Mouse (Mus musculus) left cerebral cortex, postnatal 4 days (tissue): ENCODE data around the gene Gm49340. TPM values are rescaled to one million over a fixed set of nuclear protein-coding genes. Genes with fewer than 3 reads are reported as not detected.
"Not testable (repeated sequence)": the region's sequence is repeated elsewhere in the genome, so short reads cannot be mapped to it uniquely, and the experiment has no call there.

Experiments used
- DNase-seq: peaks from one replicate; pipeline ENCODE4 v3.0.0-alpha.2; 2022
- intact Hi-C: fragments of 180-260 bp; cut with DNase I; formaldehyde crosslinking; loops from one replicate; pipeline ENCODE4 v1.15.1; 2025
- total RNA-seq, 2 experiments: library from RNA; stranded (reverse); gene quantifications; 2 replicates each; pipeline ENCODE4 v1.2.3; 2021

The Gm49340 gene
- not detected for total RNA-seq

DNA sequence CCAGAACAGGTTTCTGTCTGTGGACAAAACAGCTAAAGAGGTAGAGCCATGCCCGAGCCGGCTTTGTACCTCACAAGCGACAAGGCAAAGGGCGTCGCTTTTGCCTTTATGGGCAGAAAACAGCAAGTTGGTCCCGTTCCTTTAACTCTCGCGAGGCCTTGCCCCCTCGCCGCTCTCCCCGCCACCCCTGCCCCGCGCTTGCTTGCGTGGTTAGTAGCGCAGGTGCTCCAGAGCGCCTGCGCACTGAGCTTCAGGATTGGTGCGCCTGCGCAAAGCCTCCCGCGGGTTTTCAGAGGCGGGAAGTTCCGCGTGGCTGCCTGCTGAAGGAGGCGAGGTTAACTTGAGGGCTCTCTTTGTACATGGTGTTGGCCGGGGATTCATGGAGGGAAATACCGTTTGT, at the start of gene Gm49340, which contains the start of the genes Aspa and Spata22:
Gene Gm49340, plus strand, starts transcription at position 300 of the 400 bp plus-strand sequence.
Gene Aspa, minus strand, starts transcription at position 155 of the 400 bp plus-strand sequence.
Gene Spata22, plus strand, starts transcription at position 300 of the 400 bp plus-strand sequence.
- intact Hi-C loops = no loop called here
- no peak for DNase-seq

DNA sequence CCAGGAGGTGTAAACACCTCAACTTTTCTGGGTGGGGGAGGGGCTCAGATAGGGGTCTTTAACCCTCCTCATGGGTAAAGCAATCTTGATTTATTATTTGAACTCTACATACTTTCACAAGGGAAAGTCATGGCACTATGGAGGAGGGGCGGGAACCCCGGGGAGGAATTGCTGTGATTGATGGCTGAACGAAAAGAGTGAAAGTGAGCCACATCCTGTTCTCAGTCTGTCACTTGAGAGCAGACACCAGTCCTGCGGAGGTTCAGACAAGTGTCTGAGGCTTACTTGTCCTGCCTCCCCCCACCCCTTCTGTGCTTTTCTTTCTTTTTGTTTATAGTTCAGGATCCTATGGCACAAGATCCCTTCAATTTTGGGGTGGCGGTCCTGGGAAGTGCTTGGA, 48.8 kb upstream of the Gm49340 start:
- no peak for DNase-seq
- intact Hi-C loops = no loop called here

DNA sequence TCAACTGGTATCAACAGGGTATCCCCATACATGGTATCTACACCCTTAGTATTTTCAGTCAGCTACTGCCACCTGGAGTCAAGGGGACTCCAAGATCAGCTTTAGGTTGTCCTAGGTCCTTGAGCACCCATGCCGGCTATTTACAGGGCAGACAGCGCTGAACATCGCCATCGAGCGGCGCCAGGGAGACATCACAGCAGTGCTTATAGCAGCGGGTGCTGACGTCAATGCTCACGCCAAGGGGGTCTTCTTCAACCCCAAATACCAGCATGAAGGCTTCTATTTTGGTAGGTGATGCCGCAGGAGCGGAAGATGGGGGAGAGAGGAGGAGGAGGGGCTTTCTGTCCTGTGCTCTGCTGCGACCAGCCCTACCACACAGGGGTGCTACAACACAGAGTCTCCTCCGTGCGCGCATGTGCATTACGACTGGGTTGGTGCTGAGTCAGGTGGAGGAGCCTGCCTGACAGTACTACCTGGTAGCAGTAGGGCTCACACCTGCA, 48.0 kb upstream of the Gm49340 start:
- intact Hi-C loops = no loop called here
- DNase-seq = peak; percentile 58

DNA sequence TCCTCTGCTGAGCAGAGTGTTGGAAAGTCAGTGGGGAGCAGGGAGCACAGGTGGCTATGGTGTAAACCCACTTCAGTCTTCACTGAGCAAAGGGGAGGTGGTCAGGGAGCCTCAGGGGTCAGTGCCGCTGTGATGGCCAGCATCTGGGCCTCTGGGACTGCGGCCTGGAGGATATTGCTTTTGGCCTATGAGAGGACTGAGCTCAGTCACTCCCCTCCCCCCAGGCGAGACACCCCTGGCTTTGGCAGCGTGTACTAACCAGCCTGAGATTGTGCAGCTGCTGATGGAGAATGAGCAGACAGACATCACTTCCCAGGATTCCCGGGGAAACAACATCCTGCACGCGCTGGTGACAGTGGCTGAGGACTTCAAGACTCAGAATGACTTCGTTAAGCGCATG, 46.2 kb upstream of the Gm49340 start:
- intact Hi-C loops = no loop called here
- no peak for DNase-seq

DNA sequence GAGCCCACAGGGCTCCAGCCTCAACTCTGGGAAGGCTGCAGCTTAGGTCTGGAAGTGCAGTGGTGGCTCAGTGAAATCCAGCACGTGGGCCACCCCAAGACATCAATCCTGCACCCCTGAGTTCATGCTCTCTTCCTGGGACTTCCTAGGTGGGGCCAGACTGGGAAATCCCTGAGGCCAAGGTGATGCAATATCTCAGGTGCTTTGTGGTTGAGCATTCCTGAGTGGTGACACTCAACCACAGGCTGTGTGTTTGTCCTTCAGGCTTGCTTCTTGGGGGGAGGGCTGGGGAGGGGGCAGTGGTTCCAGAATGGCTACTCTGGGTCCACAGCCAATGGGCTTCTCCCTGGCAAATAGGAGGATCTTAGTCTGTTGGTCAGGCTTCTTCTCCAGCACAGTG, 45.6 kb upstream of the Gm49340 start:
- DNase-seq = no peak
- intact Hi-C loops = no loop called here

DNA sequence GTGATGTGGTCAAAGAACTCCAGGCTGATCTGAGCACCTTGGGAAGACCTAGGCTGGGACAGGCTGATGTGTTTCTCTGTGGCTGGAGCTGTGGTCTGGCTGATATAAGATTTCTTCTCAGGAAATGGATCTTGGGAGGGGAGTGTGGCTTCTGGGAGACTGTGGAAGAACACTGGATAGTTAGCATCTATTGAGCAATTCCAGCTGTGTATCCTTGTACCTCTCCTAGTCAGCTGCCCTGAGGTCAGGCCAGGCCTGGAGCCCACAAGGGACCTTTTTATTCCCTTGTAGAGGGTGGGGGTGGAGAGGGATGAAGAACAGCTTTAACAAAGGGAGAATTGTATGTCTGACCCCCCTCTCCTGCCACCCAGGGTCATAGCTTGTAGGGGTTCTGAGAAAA, 45.2 kb upstream of the Gm49340 start:
- intact Hi-C loops = no loop called here
- DNase-seq = no peak

DNA sequence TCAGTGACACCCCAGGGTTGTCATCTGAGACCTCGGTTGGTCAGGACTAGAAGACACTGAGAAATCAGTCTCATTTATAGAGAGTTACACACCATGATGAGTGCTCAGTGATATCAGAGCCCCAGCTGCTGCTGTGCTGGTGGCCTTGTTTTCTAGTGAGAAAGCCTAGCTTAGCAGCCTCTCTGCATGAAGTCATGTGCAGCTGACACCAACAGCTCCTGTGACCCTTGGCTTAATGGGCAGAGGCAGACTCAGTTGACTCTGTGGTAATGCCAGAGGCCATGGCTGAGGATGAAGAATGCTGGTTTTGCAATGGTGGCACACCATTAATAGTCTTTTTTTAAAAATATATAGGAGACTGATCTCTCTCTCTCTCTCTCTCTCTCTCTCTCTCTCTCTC, 39.9 kb upstream of the Gm49340 start:
- intact Hi-C loops = no loop called here
- DNase-seq = no peak

DNA sequence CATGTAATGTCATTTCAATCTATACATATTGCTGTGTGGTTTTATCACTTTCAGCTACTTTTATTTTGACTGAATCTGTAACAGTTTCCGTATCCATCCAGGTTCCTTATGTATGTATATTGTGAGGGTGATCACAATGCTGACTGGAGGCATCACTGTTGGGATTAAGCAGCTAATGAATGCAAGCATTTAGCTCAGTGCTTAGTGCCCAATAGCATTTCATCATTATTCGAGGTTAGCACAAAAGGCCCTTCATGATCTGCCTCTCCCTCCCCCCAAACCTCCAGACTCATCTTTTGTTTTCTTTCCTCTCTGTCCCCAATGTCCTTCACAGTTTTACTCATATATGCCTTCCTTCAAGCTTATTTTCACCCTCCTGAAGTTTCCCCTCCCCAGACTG, 26.4 kb upstream of the Gm49340 start:
- DNase-seq = no peak
- intact Hi-C loops = no loop called here

DNA sequence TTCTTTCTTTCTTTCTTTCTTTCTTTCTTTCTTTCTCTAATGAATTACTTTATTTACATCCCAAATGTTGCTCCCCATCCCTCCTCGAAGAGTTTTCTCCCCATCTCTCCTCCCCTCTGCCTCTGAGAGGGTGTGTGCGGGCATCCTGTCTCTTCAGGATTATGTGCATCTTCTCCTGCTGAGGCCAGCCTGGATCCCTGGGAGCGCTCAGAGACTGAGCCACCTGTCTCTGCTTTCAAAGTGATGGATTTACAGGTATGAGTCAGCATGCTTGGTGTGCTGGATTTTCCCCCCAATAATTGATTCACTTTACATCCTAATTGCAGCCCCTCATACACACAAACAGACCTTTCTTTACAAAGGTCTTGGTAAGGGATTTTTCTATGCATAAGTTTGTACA, 13.6 kb upstream of the Gm49340 start:
- intact Hi-C loops = no loop called here
- no peak for DNase-seq

DNA sequence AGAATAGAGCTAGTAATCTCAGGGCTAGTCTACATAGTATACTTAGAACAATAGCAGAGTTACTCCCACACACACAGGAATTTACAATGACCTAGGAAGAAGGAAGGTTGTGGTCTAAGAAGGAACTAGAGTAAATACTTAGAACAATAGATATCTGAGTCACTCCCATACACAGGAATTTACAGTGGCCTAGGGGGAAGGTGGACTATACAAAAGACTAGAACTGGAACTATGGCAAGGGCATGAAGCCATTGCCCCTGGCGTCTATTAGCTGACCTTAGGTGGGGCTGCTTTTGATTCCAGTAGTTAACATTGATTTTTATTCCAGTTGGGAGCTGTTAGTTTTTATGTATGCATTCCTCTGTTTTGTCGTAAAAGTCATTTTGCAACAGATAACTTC, 11.0 kb upstream of the Gm49340 start:
- DNase-seq, intact Hi-C loops: not testable (repeated sequence)

DNA sequence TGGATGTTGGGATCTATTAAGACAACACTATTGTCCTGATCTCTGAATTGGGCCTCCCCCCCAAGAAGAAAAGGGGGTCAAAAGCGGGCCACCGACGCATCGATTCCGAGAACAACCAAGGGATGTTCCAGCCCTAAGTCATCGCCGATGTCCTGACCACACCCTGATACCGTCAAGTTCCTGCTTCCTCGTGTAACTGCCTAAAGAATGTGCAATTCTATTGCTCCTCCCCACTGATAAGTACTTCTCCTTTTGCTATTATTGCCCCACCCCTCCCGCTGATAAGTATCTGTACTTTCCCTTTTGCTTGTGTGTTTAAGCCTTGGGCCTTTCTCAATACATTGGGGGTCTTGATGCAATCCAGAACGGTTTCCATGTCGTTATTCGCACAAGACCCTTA, 8.5 kb upstream of the Gm49340 start:
- intact Hi-C loops, DNase-seq: not testable (repeated sequence)

DNA sequence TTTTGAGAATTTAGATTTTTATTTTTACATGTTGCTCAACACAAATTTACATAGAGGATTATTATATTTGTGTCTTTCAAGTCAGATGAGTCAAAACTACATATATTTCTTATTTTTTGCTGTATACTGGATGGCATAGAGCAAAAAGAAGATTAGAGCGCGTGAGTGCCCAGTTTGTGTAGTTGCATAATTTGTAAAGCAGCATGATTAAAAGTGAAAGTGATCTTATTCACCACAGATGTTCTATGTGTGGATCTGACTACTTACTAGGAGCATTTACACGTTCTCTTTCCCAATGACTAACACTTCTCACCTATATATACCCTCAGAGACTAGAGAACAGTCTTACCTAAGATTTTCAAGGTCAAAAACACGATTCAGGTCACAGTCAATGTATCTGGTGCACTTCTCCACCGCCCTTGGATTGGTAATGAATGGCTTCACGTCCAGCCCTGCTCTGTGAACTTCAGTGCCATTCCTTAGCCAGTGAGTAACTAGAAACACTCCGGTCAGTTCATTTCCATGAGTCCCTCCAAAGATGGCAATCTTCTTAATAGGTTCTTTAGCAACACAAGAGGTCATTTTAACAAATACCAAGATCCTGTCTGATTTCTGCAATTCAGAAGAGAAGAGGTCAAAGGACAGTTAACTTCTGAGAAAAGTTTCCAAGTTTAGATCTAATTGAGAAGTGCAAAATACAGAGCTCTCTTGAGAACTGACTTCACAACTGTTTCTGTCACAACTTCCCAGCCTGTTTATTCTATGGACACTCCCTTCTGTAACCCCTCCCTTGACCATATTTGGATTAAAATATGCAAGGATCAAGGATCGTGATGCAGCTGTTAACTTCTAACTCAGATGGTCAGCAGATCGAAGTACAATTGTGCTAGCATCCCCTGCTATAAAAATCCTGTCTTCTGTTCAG, 5.4 kb upstream of the Gm49340 start:
- intact Hi-C loops = no loop called here
- no peak for DNase-seq

DNA sequence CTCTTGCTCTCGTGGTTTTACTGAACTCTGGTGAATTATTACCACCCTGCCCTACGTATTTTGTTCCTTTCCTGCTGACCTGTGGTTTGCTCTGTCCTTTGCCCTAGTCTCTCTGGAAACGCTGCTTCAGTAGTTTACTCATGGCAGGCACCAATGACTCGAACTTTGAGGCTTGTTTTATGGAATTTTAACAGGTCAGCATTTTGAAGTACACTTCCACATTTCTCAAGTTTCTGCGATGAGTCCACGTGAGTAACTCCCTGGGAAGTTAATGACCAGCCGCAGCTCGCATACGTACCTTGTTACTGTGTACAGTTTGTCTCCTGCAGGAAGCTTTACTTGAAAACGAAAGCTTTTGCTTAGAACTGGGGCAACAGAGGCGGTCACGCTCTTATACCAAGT, 3.1 kb upstream of the Gm49340 start:
- intact Hi-C loops = no loop called here
- DNase-seq = no peak

DNA sequence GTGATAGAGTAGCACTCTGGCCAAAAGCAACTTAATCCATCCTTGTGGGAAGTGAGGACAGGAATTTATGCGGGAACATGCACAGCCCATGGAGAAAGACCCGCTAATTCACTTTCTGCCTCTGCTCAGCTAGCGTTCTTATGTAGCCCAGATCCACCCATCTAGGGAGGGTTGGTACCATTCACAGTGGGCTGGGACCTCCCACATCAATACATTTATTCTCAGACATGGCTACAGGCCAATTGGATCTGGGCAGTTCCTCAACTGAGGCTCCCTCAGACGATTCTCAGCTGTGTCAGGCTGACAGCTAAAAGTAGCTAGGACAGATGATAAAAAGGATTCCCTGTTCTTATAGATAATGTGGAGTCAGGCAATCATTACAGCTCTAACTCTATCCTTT, 2.2 kb upstream of the Gm49340 start:
- DNase-seq = peak; percentile 4
- intact Hi-C loops = no loop called here

DNA sequence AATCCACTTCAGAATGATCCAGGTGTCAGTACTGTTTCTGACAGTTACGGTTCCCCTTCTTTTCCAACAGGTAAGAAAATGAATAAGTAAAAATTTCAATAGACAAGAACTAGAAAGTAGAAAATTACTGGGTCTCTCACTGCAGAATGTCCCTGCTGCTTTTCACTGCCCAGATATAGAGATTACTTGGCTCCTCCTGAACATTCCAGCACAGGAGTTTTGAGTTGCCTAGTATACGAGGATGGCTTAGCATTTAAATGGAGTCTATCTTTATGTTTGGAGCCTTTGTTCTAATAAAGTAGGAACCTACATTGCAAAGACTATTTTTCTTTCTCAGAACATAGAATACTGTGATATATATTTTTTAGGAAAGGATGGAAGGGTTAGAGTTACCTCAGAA, 3.8 kb downstream of the Gm49340 start:
- no peak for DNase-seq
- intact Hi-C loops = no loop called here

DNA sequence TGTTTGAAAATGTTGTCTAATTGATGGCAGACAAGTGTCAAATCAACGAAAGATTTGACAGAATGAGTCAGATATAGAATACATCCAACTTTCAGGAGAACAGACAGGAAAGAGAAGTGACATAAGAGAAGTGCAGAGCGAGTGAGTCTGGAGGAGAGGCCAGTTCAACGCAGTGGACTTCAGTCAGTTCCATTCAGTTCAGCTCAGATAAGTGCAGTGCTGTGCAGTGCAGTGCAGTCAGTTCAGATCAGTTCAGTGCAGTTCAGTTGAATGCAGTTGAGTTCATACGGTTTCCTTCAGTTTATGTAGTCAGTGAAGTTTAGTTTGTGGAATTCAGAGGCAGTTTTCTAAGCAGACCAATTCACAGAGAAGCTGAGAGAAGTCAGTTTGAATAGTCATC, 7.4 kb downstream of the Gm49340 start:
- DNase-seq = no peak
- intact Hi-C loops = no loop called here

DNA sequence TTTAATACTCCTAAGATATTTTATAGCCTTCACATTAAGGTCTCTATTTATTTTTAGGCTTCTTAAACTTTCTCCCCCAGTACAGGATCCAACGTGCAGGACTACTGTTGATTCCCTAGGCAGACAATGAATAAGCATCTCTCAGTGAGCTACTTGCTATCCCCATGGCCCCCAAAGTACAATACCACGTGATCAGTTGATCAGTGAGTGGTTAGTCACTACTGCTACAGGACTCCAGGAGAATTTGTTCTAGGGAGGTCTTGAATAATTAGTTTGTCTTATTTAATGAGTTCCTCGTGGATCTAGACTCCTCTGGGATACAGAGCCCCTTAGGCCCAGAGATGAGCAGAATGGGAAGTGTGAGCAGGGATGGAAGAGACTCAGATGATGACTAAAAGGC, 20.9 kb downstream of the Gm49340 start, which contains the start of gene Olfr20:
Gene Olfr20, plus strand, starts transcription at position 301 of the 400 bp plus-strand sequence.
- DNase-seq = no peak
- intact Hi-C loops = no loop called here

DNA sequence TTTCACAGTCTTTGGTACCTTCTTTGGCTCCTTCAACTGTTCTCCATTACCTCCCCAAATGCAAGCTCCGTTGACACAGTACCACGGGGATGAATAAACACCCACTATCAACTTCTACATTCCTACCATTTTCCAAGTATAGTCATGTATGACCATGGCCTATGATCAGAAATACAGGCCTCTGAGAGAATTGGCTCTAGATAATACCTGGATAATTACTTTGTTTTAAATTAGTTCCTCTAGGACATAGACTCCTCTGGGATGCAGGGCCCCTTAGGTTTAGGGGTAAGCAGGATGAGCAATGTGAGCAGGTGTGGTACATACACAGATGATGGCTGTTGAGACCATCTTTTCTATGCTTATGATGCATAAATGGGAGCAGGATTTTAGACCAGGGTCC, 41.4 kb downstream of the Gm49340 start, which contains the start of gene Olfr376:
Gene Olfr376, plus strand, starts transcription at position 301 of the 400 bp plus-strand sequence.
- DNase-seq = no peak
- intact Hi-C loops = no loop called here

DNA sequence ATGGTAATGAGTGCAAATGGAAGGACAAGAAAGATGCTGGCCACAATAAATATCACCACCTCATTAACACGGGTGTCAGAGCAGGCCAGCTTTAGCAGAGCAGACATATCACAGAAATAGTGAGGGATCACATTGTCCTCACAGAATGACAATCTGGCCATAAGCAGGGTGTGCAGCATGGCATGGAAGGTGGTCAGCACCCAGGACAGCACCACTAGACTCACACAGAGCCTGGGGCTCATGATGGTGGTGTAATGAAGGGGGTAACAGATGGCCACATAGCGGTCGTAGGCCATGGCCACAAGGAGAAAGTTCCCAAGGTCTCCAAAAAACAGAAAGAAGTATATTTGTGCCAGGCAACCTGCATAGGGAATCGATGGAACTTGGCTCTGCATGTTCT, 65.8 kb downstream of the Gm49340 start:
- no peak for DNase-seq
- intact Hi-C loops = no loop called here

DNA sequence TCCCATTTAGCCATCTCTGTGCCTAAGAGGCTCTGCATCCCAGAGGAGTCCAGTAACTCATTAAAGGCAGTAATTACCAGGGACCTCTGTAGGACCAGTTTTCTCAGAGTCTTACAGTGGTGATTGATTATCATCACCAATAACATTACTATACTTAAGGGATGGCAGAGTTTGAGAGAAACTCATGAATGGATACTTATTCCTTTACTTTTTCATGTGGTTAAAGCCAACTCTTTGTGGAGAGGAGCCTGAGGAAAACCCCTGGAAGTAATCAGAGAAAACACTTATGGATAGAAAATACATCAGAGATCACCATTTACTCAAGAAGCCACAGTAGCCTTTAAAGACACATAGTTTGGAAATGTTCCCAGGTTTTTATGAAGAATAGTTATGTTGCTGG, 70.0 kb downstream of the Gm49340 start, which contains the start of gene Olfr1:
Gene Olfr1, minus strand, starts transcription at position 101 of the 400 bp plus-strand sequence.
- DNase-seq = no peak
- intact Hi-C loops = no loop called here
